Mouse (Mus musculus) c-Kit-positive CD71-negative TER-119-negative erythroid progenitor cells, embryonic 14.5 days (primary cell): ENCODE measurements around the gene Slc38a4.

Source experiments
- DNase-seq: peaks from one replicate; pipeline ENCODE4 v3.0.0-alpha.2; 2013; ENCODE audit warnings: low read depth

Gene Slc38a4

GRCm38 (mm10) chr15:97054131-97054530 lies 1.6 kb downstream of the Slc38a4 start:
- no peak for DNase-seq

- DNase-seq, result no peak
Measured at GRCm38 (mm10) chr15:97050436-97050835, 5.3 kb downstream of the Slc38a4 start.

- DNase-seq, result no peak
Measured at GRCm38 (mm10) chr15:97050011-97050410, 5.7 kb downstream of the Slc38a4 start.

- DNase-seq, result no peak
Measured at GRCm38 (mm10) chr15:97049281-97049841, 6.4 kb downstream of the Slc38a4 start.

DNA sequence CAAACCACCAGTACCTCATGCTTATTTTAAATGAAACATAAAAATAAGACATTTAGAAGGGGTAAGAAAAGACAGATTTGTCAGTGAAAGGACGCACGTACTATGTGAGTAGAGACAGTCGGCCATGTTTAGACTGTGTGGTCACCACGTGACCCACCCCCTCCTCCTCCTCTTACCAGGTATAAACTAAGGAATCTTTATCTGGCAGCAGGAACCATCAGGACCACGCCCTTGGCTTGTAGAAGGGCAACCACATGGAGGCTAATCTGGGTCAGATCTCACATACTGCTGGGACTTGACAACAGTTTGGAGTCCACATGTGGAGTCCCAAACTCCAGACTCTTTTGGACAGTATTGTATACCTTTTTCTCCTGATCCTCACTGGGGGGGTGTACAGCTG lies 7.5 kb downstream of the Slc38a4 start:
- DNase-seq, result no peak

DNA sequence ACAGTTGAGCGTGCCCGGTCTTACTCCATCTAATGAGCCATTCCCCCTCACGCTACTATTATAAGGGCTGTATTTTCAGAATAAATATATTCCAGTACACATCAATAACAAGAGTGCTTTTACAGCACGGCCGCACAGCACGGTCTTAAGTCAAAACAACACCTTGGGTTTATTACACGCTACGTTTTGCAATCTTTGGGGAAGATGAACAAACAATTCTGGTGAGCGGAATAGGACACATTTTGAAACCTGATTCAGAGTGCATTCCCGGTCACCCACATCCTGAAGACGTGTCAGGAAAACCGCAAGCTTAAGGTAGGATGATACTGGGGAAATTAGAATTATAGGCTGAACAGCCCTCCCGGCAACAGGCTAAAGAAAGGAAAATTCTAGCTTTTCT lies 11.8 kb downstream of the Slc38a4 start:
- DNase-seq, result no peak

GRCm38 (mm10) chr15:97042001-97042491 lies 13.7 kb downstream of the Slc38a4 start:
- no peak for DNase-seq

- DNase-seq, result no peak
Measured at GRCm38 (mm10) chr15:97041182-97041581, 14.6 kb downstream of the Slc38a4 start.

DNA sequence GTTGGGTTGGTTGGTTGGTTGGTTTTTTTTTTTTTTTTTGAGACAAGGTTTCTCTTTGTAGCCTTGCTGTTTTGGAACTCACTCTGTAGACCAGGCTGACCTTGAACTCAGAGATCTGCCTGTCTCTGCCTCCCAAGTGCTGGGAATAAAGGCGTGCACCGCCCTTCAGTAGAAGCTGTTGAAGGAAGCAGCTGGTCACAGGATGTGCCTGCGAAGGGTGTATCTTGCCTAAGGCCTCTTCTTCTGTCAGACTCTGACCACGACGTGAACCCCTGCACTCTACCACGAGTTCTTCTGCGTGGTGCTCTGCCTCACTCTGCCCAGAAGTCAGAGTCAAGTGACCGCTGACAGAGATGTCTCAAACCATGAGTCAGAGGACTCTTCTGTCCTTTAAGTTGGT lies 18.0 kb downstream of the Slc38a4 start:
- DNase-seq, result no peak

DNA sequence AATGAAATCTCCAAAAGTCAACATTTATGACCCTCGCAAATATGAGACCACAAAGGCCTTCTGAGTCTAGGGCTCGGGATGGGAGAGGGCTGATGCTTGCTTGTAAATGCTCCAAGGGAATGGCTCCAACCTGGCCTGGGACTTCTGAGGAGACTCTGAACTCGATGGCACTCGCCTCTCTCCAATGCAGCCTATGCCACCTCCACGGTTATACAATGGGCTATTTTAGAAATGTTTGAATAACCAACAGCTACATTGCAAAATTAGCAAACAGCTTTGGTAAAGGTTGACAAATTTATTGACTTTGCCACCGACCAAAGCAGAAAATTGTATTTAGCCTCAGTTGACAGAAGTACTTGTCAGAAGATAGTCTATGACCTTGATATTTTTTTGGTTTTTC lies 19.9 kb downstream of the Slc38a4 start:
- DNase-seq, result no peak

- no peak for DNase-seq
Measured at GRCm38 (mm10) chr15:97033485-97033991, 22.2 kb downstream of the Slc38a4 start.

- no peak for DNase-seq
Measured at GRCm38 (mm10) chr15:97031886-97032285, 23.9 kb downstream of the Slc38a4 start.

DNA sequence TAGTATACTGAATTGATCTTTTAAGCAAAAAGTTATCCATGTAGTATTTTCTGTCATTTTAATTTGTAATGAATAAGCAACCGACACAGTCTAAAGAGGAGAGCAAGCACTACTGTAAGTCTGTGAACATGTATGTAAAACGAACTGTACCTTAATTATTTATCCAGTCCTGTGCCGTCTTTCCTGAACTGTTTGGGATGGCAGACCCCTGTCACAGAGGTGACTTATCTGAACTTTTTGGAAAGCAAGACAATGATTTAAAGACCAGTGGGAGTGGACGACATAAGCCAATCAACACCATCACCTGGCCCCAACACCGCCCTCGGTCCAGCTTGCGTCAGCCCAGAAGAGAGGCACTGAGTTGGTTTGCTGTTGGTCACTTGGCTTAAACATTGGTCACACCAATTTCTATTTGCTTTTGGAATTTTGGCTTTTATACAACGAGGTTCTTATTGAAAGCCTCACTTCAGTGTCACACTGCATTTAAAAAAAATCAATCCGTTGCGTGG lies 24.7 kb downstream of the Slc38a4 start:
- DNase-seq, result no peak

GRCm38 (mm10) chr15:97030136-97030535 lies 25.6 kb downstream of the Slc38a4 start:
- DNase-seq, result no peak

DNA sequence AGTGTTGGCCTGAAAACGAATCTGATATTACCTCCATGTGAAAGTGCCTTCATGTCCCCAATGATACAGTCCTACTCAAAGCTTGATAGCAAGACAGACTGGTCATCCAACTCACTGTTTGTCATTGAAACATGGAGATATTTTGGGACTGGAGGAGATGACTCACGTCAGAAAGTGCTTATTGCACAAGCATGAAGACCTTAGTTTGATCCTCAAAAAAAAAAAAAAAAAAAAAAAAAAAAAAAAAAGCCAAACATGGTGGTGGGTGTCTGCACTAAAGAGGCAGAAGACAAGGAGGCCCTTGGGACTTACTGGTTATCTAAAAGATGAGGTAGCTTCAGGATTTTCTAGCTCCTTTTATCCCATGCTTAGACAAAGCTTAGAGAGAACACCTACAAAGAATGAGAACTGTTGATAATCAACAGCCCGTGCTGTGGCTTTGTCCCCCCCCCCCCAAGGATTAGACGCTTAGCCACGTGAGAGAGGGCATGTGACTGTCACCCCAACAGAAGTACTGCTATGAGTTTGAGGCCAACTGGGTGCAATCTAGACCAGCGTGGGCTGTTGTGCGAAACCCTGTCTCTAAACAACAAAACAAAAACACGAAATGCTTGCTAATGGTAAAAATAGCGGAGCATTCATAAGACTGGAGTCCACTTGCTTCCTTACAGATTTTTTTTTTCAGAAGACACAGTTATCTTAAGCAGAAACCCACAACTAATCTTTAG lies 26.5 kb downstream of the Slc38a4 start:
- no peak for DNase-seq

- no peak for DNase-seq
Measured at GRCm38 (mm10) chr15:97028651-97029050, 27.1 kb downstream of the Slc38a4 start.

- no peak for DNase-seq
Measured at GRCm38 (mm10) chr15:97028046-97028634, 27.6 kb downstream of the Slc38a4 start.

DNA sequence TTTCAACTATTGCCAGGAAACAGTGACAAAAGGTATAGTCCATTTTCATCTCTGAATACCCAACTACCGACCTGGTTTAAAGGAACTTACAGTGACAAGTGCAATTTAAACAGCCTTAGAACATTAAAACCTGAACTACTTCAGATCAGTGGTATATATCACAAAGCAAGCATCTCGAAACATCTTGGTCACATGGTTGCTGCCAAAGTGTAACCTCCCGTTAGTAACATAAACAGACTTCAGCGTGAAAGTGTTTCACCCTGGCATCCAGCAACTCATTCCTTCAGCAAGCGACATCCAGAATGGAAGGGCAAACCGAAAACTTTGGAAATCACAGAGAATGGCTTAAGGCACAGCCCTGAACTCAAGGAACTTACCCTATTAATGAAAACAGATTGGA lies 29.1 kb downstream of the Slc38a4 start:
- no peak for DNase-seq

DNA sequence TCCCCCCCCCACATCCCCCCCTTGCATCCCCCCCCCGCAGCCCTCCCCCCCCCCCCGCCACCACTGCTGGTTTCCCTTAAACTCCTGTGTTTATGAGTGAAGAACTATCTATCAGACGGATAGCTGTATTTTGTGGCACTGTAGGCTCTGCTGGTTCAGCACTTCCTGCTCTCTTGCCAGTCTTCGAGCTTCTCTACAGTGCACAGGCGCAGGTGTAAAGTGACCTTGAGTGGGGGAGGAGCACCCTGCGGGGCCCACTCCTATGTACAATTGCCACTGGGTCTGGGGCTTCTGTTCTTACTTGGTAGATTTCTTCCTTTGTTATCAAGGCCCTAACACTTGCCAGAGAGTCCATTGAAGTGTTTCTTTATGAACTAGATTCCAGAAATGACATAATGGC lies 33.0 kb downstream of the Slc38a4 start:
- no peak for DNase-seq

DNA sequence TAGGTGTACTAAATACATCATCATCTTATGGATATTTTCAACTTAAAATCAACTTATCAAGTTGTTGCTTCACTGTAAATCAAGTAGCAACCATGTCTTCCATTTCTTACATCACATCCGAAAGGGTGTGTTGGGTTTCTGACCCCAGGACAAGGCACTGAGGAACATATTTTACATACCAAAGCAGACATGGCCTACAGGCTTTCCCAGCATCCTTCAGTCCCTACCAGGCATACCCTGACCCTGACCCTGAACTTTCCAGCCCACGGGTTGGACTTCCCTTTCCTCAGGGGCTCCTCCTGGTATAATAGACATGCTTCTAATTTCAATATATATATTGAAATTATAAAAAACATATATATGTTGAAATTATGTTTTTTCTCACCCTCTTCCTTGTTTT lies 33.5 kb downstream of the Slc38a4 start:
- no peak for DNase-seq

- no peak for DNase-seq
Measured at GRCm38 (mm10) chr15:97020221-97020620, 35.5 kb downstream of the Slc38a4 start.

DNA sequence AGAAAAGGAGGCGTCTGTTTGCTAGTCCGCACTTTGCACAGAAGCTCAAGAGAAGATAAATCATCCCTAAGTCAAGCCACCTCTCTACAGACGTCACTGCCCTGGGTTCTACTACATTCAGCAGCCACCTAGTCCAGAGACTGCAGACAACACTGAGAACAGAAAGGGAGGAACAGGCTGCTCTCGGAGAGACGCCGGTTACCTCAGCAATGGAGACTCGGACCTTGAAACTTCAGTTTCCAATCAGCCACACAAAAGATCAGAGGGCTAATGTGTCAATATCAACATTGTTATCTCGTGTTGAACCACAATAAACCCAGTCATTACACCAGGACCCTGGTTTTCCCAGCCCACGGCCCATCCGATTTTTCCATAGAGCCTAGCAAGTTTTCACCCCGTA lies 36.4 kb downstream of the Slc38a4 start:
- no peak for DNase-seq

GRCm38 (mm10) chr15:97017195-97017594 lies 38.6 kb downstream of the Slc38a4 start:
- DNase-seq, result no peak
